Mouse (Mus musculus): ENCODE results near the gene Oat. TPM values are rescaled to one million over a fixed set of nuclear protein-coding genes. Genes with fewer than 3 reads are reported as not detected.
A peak's percentile ranks its signal among the peaks of the same experiment; 100 is the strongest.

Oat gene
- total and polyA plus RNA-seq, 3 experiments, result 161 to 197 (median 170) TPM

- TF ChIP-seq CTCF (IDR thresholded peaks at IDR 0.05) (no peak), EP300 (IDR thresholded peaks at IDR 0.05; ENCODE audit: insufficient read depth, low read depth, low read length) (no peak), POLR2A (IDR thresholded peaks at IDR 0.05; ENCODE audit: insufficient read depth, low read depth, low read length) (no peak)
- Histone ChIP-seq H3K79me2 (replicated peaks; ENCODE audit: control insufficient read depth, insufficient read depth, low read length) (no peaks in the 10 kb centered on the region), H3K4me3 (no peak overlapping the region), H3K27me3 (ENCODE audit: control insufficient read depth, insufficient read depth, low read length) (no peaks in the 10 kb centered on the region; the same call in 1 of the 2 replicates), H3K4me1 (ENCODE audit: control insufficient read depth, insufficient read depth, low read length) (peaks cover 2% of the 10 kb centered on the region), H3K9ac (ENCODE audit: low read depth, low read length) (no peak overlapping the region), H3K27ac (no peak overlapping the region), H3K36me3 (ENCODE audit: control insufficient read depth, insufficient read depth, low read length) (no peaks in the 10 kb centered on the region)
- WGBS, result 67% methylated on average over 5 of the region's 5 CpGs
- no peak for DNase-seq
- intact Hi-C loops (cut with DNase I), result no loop called here
Observed at GRCm38 (mm10) chr7:132587167-132587566, 11.0 kb upstream of the Oat start.

- no peak for DNase-seq
- Histone ChIP-seq H3K36me3 (ENCODE audit: control insufficient read depth, insufficient read depth, low read length) (no peaks in the 10 kb centered on the region), H3K27ac (no peak overlapping the region), H3K27me3 (ENCODE audit: control insufficient read depth, insufficient read depth, low read length) (no peaks in the 10 kb centered on the region; the same call in 1 of the 2 replicates), H3K9ac (ENCODE audit: low read depth, low read length) (no peak overlapping the region), H3K4me1 (ENCODE audit: control insufficient read depth, insufficient read depth, low read length) (peaks cover 2% of the 10 kb centered on the region), H3K4me3 (no peak overlapping the region), H3K79me2 (replicated peaks; ENCODE audit: control insufficient read depth, insufficient read depth, low read length) (no peaks in the 10 kb centered on the region)
- TF ChIP-seq EP300 (IDR thresholded peaks at IDR 0.05; ENCODE audit: insufficient read depth, low read depth, low read length) (no peak), POLR2A (IDR thresholded peaks at IDR 0.05; ENCODE audit: insufficient read depth, low read depth, low read length) (no peak), CTCF (IDR thresholded peaks at IDR 0.05) (no peak)
- WGBS, result 29% methylated on average over 3 of the region's 3 CpGs
- intact Hi-C loops (cut with DNase I), result no loop called here
Observed at GRCm38 (mm10) chr7:132585695-132586491, 9.7 kb upstream of the Oat start.

- Histone ChIP-seq H3K4me1 (ENCODE audit: control insufficient read depth, insufficient read depth, low read length) (peaks cover 1% of the 10 kb centered on the region; the same call in 1 of the 2 replicates), H3K9ac (ENCODE audit: low read depth, low read length) (no peak overlapping the region), H3K79me2 (replicated peaks; ENCODE audit: control insufficient read depth, insufficient read depth, low read length) (no peaks in the 10 kb centered on the region), H3K36me3 (ENCODE audit: control insufficient read depth, insufficient read depth, low read length) (no peaks in the 10 kb centered on the region), H3K4me3 (no peak overlapping the region), H3K27ac (no peak overlapping the region), H3K27me3 (ENCODE audit: control insufficient read depth, insufficient read depth, low read length) (no peaks in the 10 kb centered on the region; the same call in 1 of the 2 replicates)
- TF ChIP-seq POLR2A (IDR thresholded peaks at IDR 0.05; ENCODE audit: insufficient read depth, low read depth, low read length) (no peak), EP300 (IDR thresholded peaks at IDR 0.05; ENCODE audit: insufficient read depth, low read depth, low read length) (no peak), CTCF (IDR thresholded peaks at IDR 0.05) (no peak)
- 85% methylated on average over 2 of the region's 2 CpGs for WGBS
- intact Hi-C loops (cut with DNase I), result no loop called here
- no peak for DNase-seq
Observed at GRCm38 (mm10) chr7:132581441-132581840, 5.2 kb upstream of the Oat start.

- no peak for DNase-seq
- H3K79me2 ChIP-seq (replicated peaks; ENCODE audit: control insufficient read depth, insufficient read depth, low read length), result no peaks in the 10 kb centered on the region
- TF ChIP-seq EP300 (IDR thresholded peaks at IDR 0.05; ENCODE audit: insufficient read depth, low read depth, low read length) (no peak), POLR2A (IDR thresholded peaks at IDR 0.05; ENCODE audit: insufficient read depth, low read depth, low read length) (no peak), CTCF (IDR thresholded peaks at IDR 0.05) (no peak)
- H3K27ac ChIP-seq, result no peak overlapping the region
- no peak overlapping the region for H3K9ac ChIP-seq (ENCODE audit: low read depth, low read length)
- H3K4me3 ChIP-seq, result no peak overlapping the region
- no peaks in the 10 kb centered on the region; the same call in 1 of the 2 replicates for H3K27me3 ChIP-seq (ENCODE audit: control insufficient read depth, insufficient read depth, low read length)
- H3K4me1 ChIP-seq (ENCODE audit: control insufficient read depth, insufficient read depth, low read length), result peaks cover 1% of the 10 kb centered on the region; the same call in 1 of the 2 replicates
- intact Hi-C loops (cut with DNase I), result no loop called here
- no peaks in the 10 kb centered on the region for H3K36me3 ChIP-seq (ENCODE audit: control insufficient read depth, insufficient read depth, low read length)
- WGBS, result 60% methylated on average over 6 of the region's 6 CpGs
Observed at GRCm38 (mm10) chr7:132580511-132580910, 4.3 kb upstream of the Oat start.

- peak overlapping the region; percentile 66 for H3K9ac ChIP-seq (ENCODE audit: low read depth, low read length)
- 43% methylated on average over 4 of the region's 4 CpGs for WGBS
- no peak for TF ChIP-seq EP300 (IDR thresholded peaks at IDR 0.05; ENCODE audit: insufficient read depth, low read depth, low read length)
- H3K79me2 ChIP-seq (replicated peaks; ENCODE audit: control insufficient read depth, insufficient read depth, low read length), result 0 out of 2 replicates have a peak, but pooled peaks cover 1% of the 10 kb centered on the region
- DNase-seq, result no peak
- intact Hi-C loops (cut with DNase I), result loop anchor here (2.0 kb wide), 2 partner anchors 34 to 62 kb away; partner anchors contain the start of gene Lhpp
- peaks cover 13% of the 10 kb centered on the region for H3K36me3 ChIP-seq (ENCODE audit: control insufficient read depth, insufficient read depth, low read length)
- peak overlapping the region; percentile 93 for H3K27ac ChIP-seq
- H3K4me3 ChIP-seq, result peak overlapping the region; percentile 91
- peaks cover 8% of the 10 kb centered on the region for H3K4me1 ChIP-seq (ENCODE audit: control insufficient read depth, insufficient read depth, low read length)
- no peaks in the 10 kb centered on the region for H3K27me3 ChIP-seq (ENCODE audit: control insufficient read depth, insufficient read depth, low read length)
Observed at GRCm38 (mm10) chr7:132576891-132577290, 693 bp upstream of the Oat start.

DNA sequence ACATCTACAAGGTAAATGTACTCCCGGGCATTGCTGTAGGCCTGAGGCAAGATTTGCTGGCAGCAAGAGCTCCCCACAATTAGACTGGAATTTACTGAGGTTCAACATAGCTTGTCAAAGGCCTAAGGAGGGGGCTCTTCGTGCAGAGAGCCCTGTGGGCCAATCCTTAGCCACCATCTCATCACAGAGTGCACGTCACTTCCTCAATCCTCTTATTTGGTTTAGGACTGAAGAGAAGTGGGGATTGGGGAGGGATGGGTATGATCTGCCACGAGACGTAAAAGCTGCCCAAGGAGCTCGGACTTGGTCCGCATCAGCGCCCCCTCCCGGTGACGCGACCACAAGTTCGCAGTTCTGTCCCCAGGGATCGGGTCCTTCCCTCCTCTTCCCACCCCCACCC lies 575 bp downstream of the Oat start:
- 1% methylated on average over 13 of the region's 13 CpGs for WGBS
- intact Hi-C loops (cut with DNase I), result loop anchor here (2.0 kb wide), 2 partner anchors 35 to 63 kb away; partner anchors contain the start of gene Lhpp
- Histone ChIP-seq H3K79me2 (replicated peaks; ENCODE audit: control insufficient read depth, insufficient read depth, low read length) (0 out of 2 replicates have a peak, but pooled peaks cover 3% of the 10 kb centered on the region), H3K27ac (peak overlapping the region; percentile 93), H3K4me1 (ENCODE audit: control insufficient read depth, insufficient read depth, low read length) (peaks cover 9% of the 10 kb centered on the region), H3K27me3 (ENCODE audit: control insufficient read depth, insufficient read depth, low read length) (no peaks in the 10 kb centered on the region), H3K36me3 (ENCODE audit: control insufficient read depth, insufficient read depth, low read length) (peaks cover 16% of the 10 kb centered on the region), H3K9ac (ENCODE audit: low read depth, low read length) (peak overlapping the region; percentile 69), H3K4me3 (peak overlapping the region; percentile 91)
- peak; percentile 87 for DNase-seq
- TF ChIP-seq CTCF (IDR thresholded peaks at IDR 0.05), result peak; percentile 72
- TF ChIP-seq EP300 (IDR thresholded peaks at IDR 0.05; ENCODE audit: insufficient read depth, low read depth, low read length), result no peak
- no peak; the same call in none of the 2 replicates for TF ChIP-seq POLR2A (IDR thresholded peaks at IDR 0.05; ENCODE audit: insufficient read depth, low read depth, low read length)

Measured in heart, adult 2 months (tissue).